Mouse (Mus musculus) lung, postnatal 0 days (tissue): ENCODE data around the gene Ccdc63.

ENCODE experiments used
- CTCF ChIP-seq: IDR thresholded peaks from 2 replicates; pipeline ENCODE4 v1.5.1; 2016; ENCODE audit warnings: antibody characterized with exemption, mild to moderate bottlenecking
- EP300 ChIP-seq: IDR thresholded peaks from 2 replicates; pipeline ENCODE4 v1.6.1; 2016; ENCODE audit warnings: antibody characterized with exemption, mild to moderate bottlenecking, control low read depth

DNA sequence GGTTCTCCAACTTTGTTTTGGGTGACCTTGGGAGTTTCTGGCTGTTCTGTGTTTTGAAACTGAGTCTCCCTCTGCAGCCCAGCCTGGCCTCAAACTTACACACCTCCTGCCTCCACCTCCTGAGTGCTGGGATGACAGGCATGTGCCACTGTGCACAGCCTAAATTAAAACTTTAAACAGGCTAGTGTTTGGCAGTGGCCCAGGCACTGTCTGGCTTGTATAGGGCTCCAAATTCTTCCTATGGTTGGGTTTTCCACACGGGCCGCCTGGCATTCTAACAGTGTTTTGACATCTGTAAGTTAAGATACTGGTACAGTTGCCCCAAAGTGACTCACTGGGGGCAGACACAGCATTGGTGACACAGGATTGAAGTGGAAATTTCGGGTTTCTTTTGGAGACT, 54.5 kb downstream of the Ccdc63 start:
- no peak for TF ChIP-seq CTCF
- TF ChIP-seq EP300: no peak
